Mouse (Mus musculus) brain, embryonic 14.5 days (tissue): ENCODE data around the gene Gm45837.

ENCODE experiments used
- CTCF ChIP-seq: fragments of 200-500 bp; IDR thresholded peaks from 2 replicates; pipeline ENCODE4 v1.5.1; 2012; ENCODE audit warnings: inconsistent platforms, mild to moderate bottlenecking, moderate library complexity, borderline replicate concordance; ENCODE audit not compliant: insufficient read depth, insufficient read length; ENCODE audit errors: extremely low read depth
- POLR2A ChIP-seq: fragments of 200-500 bp; IDR thresholded peaks from 2 replicates; pipeline ENCODE4 v1.6.1; 2012; ENCODE audit warnings: mild to moderate bottlenecking, inconsistent platforms, borderline replicate concordance; ENCODE audit not compliant: poor library complexity, insufficient read depth, insufficient read length, severe bottlenecking; ENCODE audit errors: extremely low read depth

- TF ChIP-seq POLR2A (no peak), CTCF (no peak)
Measured at GRCm38 (mm10) chr7:101457801-101458200, 47.1 kb downstream of the Gm45837 start.
